Mouse (Mus musculus) WW6 (cell line): Measurements from ENCODE around the gene Elob.

Experiments
- DNase-seq: peaks from one replicate; pipeline ENCODE4 v3.0.0-alpha.2; 2013; ENCODE audit warnings: low read depth, low spot score

Elob gene

DNA sequence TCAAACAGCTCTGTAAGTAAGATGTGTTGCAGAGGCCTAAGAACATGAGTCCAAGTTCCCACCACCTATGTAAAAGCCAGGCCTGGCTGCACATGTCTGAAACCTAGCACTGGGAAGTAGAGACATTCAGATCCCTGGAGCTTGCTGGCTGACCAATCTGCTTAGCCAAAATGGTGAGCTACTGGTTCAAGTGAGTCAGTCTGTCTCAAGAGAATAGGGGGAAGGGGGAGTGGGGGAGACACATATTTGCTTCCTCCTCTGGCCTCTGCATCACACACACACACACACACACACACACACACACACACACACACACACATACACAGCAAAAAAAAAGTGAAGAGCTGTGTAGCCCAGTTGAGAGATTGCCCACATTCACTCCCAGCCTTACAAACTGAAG, 45.6 kb downstream of the Elob start:
- no peak for DNase-seq

DNA sequence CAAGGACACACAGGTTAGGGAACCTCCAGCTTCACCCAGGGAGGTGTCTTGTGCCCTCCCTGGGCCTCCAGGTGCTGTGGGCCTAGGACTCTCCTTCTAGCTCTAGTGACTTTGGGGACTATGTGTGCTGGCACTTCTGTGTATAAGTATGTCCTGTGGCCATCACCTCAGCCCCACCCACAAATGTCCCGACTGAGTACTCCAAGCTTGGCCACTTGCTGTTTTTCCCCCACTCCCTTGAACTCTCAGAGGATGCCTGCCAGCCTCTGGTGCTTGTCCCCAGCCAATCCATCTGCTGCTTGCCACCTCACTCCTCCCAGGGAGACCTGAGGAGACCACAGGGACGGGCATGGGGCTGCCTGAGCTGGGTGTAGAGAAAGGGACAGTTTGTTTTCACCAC, 50.5 kb downstream of the Elob start:
- DNase-seq, result no peak

- no peak for DNase-seq
These were observed 51.8 kb downstream of the Elob start for GRCm38 (mm10) chr17:23777141-23777540.

- no peak for DNase-seq
These were observed 52.7 kb downstream of the Elob start for GRCm38 (mm10) chr17:23776216-23776615.
